Mouse (Mus musculus): ENCODE data around the gene Esr1.

The Esr1 gene

GRCm38 (mm10) chr10:4849881-4850280 is 238.5 kb downstream of the Esr1 start:
- DNase-seq: no peak

GRCm38 (mm10) chr10:4875076-4875737 is 263.8 kb downstream of the Esr1 start:
- DNase-seq: no peak

DNA sequence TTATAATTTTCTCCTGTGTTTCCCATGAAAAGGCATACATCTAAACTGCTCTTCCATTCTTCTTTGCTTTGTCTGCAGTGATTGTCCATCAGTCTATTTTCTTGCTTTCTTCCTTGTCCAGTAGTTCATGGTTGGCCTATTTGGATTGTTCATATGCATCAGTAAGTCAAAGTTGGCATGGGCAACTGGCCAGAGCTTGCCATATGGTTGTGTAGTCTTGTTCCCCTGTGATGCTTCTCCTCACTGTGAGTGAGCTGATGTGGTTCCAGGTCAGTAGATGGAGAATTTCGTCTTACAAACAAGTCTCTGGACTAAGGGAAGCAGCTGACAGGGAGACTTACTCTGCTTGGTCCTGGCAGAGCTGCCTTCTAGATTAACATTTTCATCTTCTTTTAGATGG is 270.0 kb downstream of the Esr1 start:
- DNase-seq: peak; percentile 38 to 41

GRCm38 (mm10) chr10:4885506-4885905 is 274.1 kb downstream of the Esr1 start:
- DNase-seq: no peak

DNA sequence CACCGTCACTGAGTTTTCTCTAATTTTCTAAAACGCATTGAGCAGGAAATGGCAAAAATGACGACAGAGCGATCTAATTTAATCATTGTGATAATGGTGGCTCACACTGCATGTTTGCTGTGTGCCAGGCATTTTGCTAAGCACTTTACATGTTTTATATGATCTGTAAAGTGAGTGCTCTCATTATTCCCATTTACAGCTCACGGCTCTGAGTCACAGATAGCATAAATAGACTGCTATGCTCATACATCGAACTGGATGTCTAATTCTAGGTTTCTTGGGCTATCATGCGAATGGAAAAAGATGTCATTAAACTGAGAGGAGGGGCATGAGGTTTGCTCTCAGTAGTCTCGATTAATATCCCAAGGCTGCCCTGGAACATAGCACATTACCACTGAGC is 274.6 kb downstream of the Esr1 start:
- no peak for DNase-seq

DNA sequence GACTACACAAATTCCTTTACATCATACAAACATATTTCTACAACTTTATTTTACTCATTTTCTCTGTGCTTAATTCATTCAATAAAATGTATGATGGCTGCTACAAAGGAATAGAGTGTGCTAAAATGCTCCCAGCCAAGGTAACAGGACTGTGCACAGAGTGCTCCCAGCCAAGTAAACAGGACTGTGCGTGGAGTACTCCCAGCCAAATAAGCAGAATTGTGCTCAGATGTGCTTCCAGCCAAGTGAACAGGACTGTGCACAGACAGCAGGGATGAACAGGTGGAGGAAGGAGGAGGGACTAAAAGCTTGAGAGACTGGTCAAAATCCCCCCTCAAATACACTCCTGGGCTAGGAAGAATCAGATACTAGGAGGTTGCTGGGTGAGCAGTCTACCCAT is 282.1 kb downstream of the Esr1 start:
- DNase-seq: no peak

GRCm38 (mm10) chr10:4897789-4898188 is 286.4 kb downstream of the Esr1 start:
- DNase-seq: no peak

DNA sequence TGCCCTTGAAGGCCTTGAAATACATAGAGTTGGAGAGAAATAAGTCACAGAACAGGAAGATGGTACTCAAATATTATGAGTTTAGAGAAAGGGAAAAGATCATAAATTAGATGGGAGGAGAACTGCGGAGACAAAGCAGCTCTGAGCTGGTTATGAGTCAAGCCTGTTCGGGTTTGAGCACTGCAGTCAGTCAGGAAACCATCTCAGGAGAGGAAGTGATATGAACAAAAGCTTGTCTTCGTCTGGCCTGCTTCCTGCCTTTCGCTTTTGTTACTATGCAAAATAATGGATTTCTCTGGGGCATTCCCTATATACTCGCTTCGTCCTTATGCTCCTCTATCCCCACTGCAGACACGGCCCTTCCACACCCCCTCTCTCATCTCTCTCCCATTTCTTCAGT is 288.9 kb downstream of the Esr1 start:
- DNase-seq: no peak

DNA sequence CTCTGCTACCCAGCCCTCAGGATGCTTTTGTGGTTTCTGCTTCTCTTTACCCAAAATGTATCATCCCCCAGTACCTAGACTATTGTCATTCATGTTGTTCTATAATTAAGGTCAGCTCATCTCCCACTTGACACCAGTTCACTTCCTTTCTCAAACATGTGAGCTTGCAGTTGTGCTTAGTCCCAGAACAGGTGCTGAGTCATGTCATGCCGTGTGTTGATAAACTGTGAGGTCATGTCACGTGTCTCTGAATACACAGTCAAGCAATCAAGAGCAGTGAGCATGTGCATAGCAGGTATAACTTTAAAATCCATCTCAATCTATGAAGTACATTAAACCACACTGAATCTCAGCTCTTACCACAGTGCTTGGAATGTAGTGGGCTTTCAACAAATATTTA is 297.9 kb downstream of the Esr1 start:
- no peak for DNase-seq

- DNase-seq: no peak
These were observed 299.1 kb downstream of the Esr1 start for GRCm38 (mm10) chr10:4910451-4910850.

- no peak for DNase-seq
These were observed 307.7 kb downstream of the Esr1 start for GRCm38 (mm10) chr10:4919046-4919445.

DNA sequence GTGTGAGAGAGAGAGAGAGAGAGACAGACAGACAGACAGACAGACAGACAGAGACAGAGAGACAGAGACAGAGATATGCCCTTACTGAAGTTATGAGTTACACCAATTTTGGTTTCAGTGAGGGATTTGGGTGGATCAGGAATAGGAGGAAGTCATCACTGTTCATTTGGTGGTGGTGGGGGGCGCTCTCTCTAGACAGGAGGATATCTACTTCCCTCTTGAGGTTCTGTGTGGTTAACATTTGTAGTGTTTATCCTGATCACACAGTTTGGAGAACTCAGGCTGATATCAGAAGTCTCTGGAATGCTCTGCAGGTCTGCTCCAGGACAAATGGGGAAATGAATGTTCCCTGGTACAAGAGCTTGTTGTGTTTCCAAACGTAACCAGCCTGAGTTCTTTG is 312.2 kb downstream of the Esr1 start:
- no peak for DNase-seq

GRCm38 (mm10) chr10:4924391-4924790 is 313.0 kb downstream of the Esr1 start:
- DNase-seq: peak; percentile 3 to 4

DNA sequence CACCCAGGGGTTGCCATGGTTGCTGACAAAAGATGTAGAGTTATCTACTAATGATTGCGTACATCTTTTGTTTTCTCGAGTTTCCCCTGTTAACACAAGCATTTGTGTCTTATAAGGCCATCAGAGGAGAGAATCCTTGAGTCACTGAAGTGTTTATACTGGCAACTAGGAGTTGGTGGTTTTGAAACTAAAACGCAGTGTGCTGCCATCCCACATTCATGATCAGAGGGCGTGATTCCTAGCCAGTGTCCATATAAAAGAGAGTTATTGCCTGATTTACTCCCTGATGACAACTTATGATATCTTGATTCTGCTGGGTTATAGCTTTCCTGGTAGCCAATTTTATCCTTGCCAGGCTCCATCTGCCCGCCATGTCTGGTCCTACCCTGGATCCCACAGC is 331.8 kb downstream of the Esr1 start:
- no peak for DNase-seq

DNA sequence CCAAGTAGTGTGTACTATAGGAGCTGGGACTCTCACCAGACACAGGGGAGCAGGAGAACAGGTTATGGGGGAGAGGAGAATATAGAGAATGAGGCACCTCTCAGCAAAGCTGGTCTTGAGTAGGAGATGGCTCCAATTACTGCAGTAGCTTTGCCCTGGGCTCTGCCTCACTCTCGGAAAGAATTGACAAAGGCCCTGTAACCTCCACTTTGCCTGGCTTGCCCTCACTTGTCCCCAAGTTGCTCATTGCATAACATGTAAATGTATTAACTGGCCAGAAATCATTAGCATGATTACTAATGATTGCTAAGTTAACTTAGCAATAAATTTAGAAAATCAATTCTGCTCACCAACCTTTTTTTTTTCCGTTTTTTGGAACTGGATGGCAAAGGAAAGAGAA is 333.3 kb downstream of the Esr1 start:
- no peak for DNase-seq

DNA sequence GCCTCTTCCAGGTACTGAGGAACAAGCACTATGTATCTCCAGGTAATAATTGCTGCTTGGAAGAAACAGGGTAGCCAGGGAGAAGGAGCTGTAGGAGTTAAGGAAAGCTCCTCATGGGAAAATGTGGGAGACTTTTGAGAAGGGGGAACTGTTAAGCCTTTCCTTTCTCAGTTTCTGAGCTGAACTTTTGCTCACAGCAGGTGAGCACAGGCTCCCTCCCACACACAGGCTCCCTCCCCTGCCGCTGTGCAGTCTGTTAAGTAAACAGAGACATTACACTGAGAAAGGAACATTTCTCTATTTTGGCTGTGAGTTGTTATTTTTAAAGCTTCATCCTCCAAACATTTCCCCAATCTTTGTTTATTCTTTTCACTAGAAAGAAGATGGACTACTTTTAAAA is 354.4 kb downstream of the Esr1 start:
- peak in 1 of 2 experiments; percentile 16 for DNase-seq

GRCm38 (mm10) chr10:4971156-4971555 is 359.8 kb downstream of the Esr1 start:
- no peak for DNase-seq

DNA sequence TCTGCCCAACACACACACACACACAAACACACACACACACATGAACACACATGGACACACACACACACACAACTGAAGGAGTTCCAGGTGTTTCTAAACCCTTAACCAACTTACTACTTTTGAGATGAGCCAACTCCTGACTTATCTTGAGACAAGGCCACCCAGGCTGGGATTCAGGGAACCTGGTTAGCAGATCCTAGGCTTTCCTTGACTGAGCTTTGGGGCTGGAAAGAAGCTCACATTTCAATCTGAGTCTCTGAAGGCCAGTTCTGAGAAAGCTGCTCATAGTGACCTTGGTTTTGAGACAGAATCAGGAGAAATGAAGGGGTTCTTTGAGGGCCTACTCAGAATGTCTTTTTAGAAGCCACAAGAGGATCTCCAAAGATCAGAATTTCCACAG is 360.2 kb downstream of the Esr1 start:
- DNase-seq: no peak

GRCm38 (mm10) chr10:4972026-4972425 is 360.6 kb downstream of the Esr1 start:
- DNase-seq: peak; percentile 14 to 28

- no peak for DNase-seq
These were observed 362.9 kb downstream of the Esr1 start for GRCm38 (mm10) chr10:4974246-4974645.

GRCm38 (mm10) chr10:4976557-4976956 is 365.2 kb downstream of the Esr1 start:
- no peak for DNase-seq

DNA sequence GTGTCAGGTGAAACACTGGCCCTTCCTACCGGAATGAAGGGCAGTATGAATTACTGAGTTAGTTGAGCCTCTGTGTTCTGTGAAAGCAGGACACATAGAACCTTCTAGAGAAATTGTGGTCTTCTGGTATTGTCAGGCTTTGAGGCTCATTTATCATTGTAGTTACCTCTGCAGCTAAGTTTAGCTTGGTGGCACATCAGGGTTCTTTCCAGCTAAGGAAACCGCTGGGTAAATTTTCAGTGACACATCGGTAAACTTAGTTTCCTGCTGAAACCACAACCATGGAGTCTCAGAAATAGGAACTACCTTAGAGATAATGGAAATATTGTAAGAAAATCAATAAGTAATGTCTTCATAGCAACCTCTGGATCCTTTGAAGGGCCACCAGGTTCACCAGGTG is 366.0 kb downstream of the Esr1 start:
- DNase-seq: no peak

GRCm38 (mm10) chr10:4983919-4984318 is 372.5 kb downstream of the Esr1 start:
- DNase-seq: no peak

- no peak for DNase-seq
These were observed 382.4 kb downstream of the Esr1 start for GRCm38 (mm10) chr10:4993802-4994201.

- no peak for DNase-seq
These were observed 385.2 kb downstream of the Esr1 start for GRCm38 (mm10) chr10:4996592-4996991.
